Mouse (Mus musculus): ENCODE measurements at regions not wholly inside any gene's neighbourhood (a gene's known extent, or its start where the extent isn't known, plus 50 kb on each side); places are given as distances from the start of the nearest gene placed in this dataset.

GRCm38 (mm10) chr13:101142104-101142735, 309.0 kb upstream of the Slc30a5 start:
- no peak for DNase-seq (ENCODE audit: low read depth, low spot score)

DNA sequence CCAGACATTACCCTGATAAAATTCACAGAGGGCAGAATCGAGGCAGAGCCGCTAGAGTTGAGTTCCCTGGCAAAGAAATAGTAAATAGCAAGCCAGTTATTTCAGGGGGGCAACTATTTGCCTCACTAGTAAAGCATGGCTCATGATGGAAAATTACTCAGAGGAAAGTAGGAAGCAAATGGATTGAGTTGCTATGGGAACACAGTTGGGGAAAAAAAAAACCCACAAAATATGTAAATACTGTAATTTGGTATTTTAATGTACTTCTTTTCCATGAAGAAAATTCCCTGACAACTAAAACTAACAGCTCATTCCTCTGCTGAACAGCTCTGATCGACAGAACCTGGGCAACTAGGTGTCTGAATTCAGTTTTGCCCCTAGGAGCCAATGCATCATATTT, 296.2 kb upstream of the Slc30a5 start:
- no peak for DNase-seq (ENCODE audit: low read depth, low spot score)

DNA sequence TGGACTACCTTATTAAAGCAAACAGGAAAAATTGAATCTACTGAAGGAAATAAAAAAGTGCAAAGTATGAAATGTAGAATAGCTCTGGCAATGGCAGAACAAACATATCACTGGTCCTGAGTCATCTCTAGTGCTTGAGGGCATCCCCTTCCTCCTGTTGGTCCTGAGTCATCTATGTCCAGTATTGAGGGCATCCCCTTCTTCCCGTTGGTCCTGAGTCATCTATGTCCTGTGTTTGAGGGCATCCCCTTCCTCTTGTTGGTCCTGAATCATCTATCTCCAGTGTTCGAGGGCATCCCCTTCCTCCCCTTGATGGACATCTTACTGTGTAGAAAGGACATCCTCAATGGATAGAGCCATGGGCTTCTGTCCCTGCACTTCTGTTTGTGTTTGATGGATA, 294.6 kb upstream of the Slc30a5 start:
- DNase-seq (ENCODE audit: low read depth, low spot score): peak; percentile 16

DNA sequence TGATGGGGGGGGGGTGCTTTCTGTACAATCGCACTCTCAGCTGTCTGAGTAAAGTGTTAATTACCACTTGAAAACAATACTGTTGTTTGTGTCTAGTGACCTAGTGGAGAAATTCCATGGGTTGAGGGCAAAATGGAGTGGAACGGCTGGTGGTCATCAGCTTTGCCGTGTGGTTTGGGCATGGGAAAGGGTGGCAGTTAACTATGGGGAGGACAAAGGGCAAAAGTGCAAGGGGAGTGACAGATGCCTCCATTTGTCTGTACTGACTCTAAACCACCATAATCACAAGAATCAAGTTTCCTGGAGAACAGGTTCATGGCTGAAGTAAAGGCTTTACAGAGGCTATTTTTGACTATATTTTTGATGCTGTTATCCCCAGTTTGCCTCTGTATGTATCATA, 294.0 kb upstream of the Slc30a5 start:
- DNase-seq (ENCODE audit: low read depth, low spot score): no peak

DNA sequence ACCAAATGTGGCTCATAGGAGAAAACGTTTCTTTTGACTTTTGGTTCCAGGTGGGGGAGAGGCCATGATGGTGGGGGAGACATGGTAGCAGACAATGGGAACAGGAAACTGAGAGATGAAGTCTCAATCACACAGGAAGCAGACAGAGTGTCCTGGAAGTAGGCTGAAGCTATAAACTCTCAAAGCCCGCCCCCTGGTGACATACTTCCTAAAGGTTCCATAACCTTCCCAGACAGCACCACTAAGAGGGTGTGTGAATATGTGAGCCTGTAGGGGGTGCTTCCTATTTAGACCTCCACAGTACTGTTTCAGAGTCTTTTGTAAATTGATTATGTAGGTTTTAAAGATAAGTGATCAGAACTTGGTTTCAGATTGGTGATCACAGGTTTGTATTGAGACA, 284.1 kb upstream of the Slc30a5 start:
- DNase-seq (ENCODE audit: low read depth, low spot score): peak; percentile 20

DNA sequence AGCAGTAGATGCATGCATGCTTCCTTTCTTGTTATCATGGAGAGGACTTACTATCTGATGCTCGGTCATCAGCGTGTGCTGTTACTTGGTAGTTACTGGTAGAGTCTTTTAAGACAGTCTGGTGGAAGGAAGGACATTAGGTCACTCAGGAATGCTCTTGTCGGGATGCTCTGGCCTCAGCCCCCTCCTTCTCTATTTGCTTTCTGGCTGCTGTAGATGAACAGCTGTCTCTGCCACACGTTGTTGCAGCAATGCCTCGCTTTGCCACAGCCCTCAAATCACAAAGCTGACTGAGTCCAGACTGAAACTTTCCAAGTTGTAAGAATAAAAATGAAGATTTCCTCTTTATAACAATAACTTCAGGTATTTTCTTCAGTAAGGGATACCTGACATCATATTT, 282.1 kb upstream of the Slc30a5 start:
- DNase-seq (ENCODE audit: low read depth, low spot score): no peak

DNA sequence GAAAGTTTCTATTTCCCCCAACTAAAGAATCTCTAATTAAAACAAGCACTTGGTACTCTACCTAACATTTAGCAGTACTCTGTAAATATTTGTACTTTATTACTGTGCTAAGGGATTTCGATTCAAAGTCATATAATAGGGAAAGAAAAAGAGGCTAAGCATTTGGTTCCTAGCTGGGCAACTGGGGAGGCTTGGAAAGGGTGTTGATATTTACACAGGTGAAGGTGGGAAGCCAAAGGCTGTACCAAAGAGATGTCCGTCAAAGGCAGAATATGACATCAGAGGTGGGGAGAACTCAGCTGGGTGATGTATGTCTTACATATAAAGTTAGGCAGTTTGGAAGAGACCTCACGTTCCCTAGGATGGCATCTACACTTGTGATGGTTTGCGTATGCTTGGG, 278.9 kb upstream of the Slc30a5 start:
- no peak for DNase-seq (ENCODE audit: low read depth, low spot score)

GRCm38 (mm10) chr13:101111773-101112172, 278.5 kb upstream of the Slc30a5 start:
- no peak for DNase-seq (ENCODE audit: low read depth, low spot score)

- DNase-seq (ENCODE audit: low read depth, low spot score): no peak
Measured at GRCm38 (mm10) chr13:101100621-101101020, 267.4 kb upstream of the Slc30a5 start.

GRCm38 (mm10) chr13:101096856-101097255, 263.6 kb upstream of the Slc30a5 start:
- no peak for DNase-seq (ENCODE audit: low read depth, low spot score)

GRCm38 (mm10) chr13:101096221-101096620, 263.0 kb upstream of the Slc30a5 start:
- DNase-seq (ENCODE audit: low read depth, low spot score): no peak

- no peak for DNase-seq (ENCODE audit: low read depth, low spot score)
Measured at GRCm38 (mm10) chr13:101095057-101095831, 262.0 kb upstream of the Slc30a5 start.

GRCm38 (mm10) chr13:101092743-101093131, 259.5 kb upstream of the Slc30a5 start:
- no peak for DNase-seq (ENCODE audit: low read depth, low spot score)

DNA sequence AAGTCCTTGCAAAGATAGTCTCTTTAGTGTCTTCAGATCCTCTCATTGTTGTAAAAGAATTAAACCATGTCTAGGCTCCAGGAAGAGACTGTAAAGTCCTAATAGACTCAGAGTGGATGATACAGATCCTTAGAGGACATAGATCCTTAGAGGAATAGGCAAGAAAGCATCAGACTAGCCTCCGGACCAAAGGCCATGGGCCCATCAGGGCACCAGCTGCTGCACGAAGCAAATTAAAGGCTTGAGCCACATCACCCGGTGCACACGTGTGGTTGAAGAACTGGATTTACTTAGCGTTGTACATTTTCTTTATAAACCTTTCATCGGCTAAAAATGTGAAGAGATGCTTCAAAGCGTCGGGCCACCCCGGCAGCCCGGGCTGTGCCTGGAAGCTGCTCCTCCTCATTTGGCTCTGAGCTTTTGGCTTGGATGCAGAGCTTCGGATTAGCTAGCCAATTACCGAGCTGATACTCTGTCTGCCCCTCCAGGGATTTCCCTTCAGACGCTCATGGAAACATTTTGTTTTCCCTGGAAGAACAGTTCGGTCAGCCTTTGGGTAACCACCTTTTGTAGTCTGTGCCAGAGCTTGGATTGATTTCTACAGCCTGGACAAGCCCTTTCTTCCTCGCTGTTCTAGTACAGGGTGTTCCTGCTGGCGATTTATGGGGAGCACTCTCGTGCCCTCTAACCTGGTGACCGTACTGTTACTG, 259.0 kb upstream of the Slc30a5 start:
- no peak for DNase-seq (ENCODE audit: low read depth, low spot score)

DNA sequence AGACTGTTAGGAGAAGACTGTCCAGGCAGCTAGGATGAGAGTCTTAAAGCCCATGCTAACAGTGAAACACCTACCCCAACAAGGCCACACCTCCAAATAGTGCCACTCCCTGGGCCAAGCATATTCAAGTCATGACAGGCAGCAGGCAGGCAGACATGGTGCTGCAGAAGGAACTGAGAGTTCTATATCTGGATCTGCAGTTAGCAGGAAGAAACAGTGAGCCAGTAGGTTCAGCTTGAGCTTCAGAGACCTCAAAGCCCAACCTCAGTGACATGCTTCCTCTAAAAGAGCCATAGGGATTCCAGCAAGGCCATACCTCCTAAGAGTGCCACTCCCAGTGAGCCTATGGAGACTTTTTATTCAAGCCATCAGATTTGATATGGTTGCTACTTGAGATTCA, 252.0 kb upstream of the Slc30a5 start:
- no peak for DNase-seq (ENCODE audit: low read depth, low spot score)

GRCm38 (mm10) chr13:101084193-101084592, 251.0 kb upstream of the Slc30a5 start:
- no peak for DNase-seq (ENCODE audit: low read depth, low spot score)

GRCm38 (mm10) chr13:101083416-101083815, 250.2 kb upstream of the Slc30a5 start:
- no peak for DNase-seq (ENCODE audit: low read depth, low spot score)

- DNase-seq (ENCODE audit: low read depth, low spot score): no peak
Measured at GRCm38 (mm10) chr13:101068489-101068888, 235.3 kb upstream of the Slc30a5 start.

GRCm38 (mm10) chr13:101062582-101062981, 229.4 kb upstream of the Slc30a5 start:
- DNase-seq (ENCODE audit: low read depth, low spot score): no peak

- no peak for DNase-seq (ENCODE audit: low read depth, low spot score)
Measured at GRCm38 (mm10) chr13:101061233-101062144, 228.3 kb upstream of the Slc30a5 start.

DNA sequence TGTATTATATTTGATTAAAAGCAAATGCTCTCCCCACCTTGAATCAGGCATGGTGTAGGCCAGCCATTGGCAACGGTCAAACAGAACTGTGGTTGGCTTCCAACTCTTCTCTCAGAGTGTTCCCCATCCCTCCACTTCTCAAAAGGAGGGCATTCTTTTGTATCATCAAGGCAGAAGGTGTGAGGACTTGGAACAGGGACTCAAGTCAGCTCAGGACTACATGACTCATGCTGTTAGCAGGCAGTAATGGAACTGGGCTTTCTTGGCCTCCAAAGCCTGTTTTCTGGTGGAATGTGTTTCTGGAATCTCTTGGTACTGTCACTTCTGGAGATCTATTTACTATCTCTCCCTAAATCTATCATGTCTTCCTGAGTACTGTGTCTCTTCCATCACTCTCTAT, 216.3 kb upstream of the Slc30a5 start:
- DNase-seq (ENCODE audit: low read depth, low spot score): no peak

DNA sequence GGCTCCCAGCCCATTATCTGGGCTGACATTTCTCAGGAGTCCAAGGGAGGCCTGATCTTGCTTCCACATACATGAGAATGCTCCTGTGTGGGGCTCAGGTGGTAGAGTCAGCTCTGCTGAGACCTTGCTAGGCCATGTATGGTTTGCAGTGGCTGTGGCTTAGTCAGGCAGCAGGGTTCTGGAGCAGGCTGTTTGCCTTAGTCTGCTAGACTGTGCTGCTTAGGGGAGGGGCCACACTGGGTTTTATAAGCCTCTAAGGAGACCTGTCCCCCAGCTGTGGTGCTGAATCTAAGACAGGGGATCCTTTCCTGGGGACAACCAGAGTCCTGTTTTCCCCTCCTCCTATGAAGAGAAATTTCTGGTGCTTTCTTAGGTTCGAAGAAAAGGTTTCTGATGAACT, 199.4 kb upstream of the Slc30a5 start:
- DNase-seq (ENCODE audit: low read depth, low spot score): peak; percentile 15
